Mouse (Mus musculus) 3134 (cell line): ENCODE measurements at regions not wholly inside any gene's neighbourhood (a gene's known extent, or its start where the extent isn't known, plus 50 kb on each side); places are given as distances from the start of the nearest gene placed in this dataset.
"Not testable (repeated sequence)": the region's sequence is repeated elsewhere in the genome, so short reads cannot be mapped to it uniquely, and the experiment has no call there.

Experiments used
- DNase-seq: peaks from one replicate; pipeline ENCODE4 v3.0.0-alpha.2; 2011; ENCODE audit warnings: low spot score; ENCODE audit not compliant: insufficient read length; ENCODE audit errors: extremely low read depth

GRCm38 (mm10) chr2:17850741-17851140 is 119.5 kb upstream of the Nebl start:
- no peak for DNase-seq

GRCm38 (mm10) chr2:17849267-17849666 is 118.0 kb upstream of the Nebl start:
- DNase-seq = no peak

DNA sequence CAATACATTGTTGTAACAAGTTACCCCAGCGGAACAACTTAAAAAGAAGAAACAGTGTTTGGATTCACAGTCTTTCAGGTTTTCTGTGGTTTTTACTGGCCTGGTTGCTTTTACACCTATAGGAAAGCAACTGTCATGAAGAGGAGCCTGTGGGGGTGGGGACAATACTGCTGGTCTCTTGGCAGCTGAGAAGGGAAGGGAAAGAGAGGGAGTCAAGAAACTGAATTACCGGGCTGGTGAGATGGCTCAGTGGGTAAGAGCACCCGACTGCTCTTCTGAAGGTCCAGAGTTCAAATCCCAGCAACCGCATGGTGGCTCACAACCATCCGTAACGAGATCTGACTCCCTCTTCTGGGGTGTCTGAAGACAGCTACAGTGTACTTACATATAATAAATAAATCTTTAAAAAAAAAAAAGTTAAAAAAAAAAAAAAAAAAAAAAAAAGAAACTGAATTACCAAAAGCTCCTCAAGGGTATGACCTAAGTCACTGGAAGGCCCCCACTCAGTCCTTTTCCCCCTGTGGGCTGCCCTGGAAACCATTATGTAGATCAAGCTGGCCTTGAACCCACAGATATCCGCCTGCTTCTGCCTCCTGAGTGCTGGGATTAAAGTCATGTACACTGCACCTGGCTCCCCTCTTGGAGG is 114.3 kb upstream of the Nebl start:
- not testable (repeated sequence) for DNase-seq

DNA sequence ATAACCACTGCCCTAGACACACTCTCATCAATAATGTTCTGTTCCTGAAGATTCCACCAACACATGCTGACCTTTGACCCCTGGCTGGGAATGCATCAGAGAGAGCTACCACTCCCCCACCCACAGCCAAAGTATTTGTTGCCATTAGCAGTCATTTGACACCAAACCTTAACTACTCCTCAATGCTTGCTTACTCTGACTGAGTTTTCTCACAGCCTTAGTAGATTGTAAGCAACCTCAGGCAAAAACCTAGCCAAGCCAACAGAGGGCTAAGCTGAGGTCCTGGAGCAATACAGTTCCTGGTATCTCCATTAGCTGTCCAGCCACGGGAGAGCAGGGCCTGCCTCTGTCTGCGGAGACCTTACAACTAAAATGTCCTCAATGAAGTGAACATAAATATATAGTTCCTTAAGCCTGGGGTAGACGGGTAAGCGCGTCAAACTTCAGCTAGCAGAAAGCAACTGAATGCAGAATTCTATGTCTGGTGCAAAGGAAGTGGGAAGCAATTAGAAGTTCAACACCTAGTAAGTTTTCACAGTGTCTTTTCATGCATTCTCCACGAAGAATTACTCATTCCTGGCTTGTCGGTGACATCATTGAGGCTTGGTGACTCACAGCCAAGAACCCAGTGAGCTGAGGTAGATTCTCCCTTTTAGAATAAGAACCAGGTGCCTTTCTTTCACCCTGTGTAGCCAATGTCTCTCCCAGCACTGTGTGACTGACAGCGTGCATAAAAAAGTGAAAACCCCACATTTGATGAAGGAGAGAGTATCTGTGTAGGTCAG is 113.6 kb upstream of the Nebl start:
- DNase-seq = no peak

DNA sequence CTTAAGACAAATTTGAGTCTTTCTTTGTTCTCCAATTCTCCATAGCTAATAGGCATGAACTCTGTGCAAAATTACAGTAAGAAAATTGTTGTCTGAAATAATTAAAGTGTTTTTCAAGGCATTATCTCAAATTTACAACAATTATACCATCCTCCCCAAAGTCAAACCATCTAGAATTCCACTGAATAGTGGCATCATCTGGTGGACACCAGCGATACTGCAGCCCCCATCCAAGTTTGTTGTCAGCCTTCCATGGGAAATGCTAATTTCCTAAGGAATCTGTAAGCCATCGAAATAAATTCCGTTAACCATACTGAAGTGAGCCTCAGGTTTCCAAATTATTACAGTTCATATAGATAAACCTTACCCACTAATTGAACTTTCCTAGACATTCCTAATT is 110.7 kb upstream of the Nebl start:
- no peak for DNase-seq

DNA sequence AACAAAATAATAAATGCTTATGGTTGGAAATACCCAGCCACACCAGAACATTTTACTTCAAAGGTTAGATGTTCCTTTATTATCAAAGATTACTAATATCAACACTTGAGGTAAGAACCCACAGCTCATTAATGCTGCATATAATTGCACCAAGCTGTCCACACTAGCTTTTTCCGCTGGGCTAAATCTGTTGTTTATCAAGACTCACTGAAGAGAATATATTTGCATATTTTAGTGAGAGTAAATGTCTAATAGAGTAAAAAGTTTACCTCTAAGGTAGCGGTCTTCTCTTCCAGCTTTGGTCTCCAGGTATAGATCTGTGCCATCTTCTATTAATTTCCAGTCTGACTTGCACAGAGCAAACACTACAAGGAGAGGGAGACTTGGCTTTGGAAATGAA is 110.3 kb upstream of the Nebl start:
- DNase-seq = no peak

DNA sequence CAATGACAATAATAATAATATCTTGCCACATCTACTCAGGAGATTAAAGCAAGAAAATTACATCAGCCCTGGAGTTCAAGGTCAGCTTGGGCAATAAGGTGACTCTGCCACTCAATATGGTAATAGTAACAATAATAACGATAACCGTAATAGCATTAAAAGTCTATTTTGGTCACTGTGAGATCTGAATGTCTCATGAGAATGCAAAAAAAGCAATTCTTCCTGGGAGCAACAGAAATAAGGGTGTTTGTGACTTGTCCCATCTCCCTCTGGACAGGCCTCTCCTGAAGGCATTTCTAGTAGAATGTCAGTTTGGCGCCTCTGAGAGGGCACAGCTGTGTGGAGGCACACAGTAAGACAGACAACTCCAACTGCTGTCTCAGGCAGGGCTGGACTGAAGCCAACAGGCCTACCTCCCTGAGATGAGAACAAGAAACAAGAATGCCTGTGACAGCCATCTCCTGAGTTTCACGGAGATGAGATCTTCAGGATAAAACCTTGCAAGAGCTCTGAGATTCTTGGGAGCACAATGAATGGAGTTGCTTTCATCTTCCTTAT is 109.8 kb upstream of the Nebl start:
- DNase-seq = no peak

DNA sequence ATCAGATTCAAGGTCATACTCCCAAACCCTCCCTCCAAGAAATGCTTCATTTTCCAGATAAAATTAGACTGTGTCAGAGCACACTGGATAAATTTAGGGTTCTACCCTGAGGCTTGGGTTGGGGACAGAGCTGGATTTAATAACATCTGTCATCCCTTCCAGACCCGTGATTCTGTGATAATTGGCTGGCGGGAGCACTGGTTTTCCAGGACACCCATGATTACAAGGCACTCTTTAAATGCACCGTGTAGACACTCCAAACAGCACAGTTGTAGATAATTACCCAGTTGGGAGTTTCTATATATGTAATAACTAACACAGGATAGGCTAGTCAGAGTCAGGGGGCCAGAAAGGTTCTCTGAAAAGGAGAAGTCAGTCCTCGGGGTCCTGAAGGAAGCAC is 108.4 kb upstream of the Nebl start:
- no peak for DNase-seq

GRCm38 (mm10) chr2:17838859-17839581 is 107.8 kb upstream of the Nebl start:
- no peak for DNase-seq

- no peak for DNase-seq
These were observed 107.1 kb upstream of the Nebl start for GRCm38 (mm10) chr2:17838381-17838680.

DNA sequence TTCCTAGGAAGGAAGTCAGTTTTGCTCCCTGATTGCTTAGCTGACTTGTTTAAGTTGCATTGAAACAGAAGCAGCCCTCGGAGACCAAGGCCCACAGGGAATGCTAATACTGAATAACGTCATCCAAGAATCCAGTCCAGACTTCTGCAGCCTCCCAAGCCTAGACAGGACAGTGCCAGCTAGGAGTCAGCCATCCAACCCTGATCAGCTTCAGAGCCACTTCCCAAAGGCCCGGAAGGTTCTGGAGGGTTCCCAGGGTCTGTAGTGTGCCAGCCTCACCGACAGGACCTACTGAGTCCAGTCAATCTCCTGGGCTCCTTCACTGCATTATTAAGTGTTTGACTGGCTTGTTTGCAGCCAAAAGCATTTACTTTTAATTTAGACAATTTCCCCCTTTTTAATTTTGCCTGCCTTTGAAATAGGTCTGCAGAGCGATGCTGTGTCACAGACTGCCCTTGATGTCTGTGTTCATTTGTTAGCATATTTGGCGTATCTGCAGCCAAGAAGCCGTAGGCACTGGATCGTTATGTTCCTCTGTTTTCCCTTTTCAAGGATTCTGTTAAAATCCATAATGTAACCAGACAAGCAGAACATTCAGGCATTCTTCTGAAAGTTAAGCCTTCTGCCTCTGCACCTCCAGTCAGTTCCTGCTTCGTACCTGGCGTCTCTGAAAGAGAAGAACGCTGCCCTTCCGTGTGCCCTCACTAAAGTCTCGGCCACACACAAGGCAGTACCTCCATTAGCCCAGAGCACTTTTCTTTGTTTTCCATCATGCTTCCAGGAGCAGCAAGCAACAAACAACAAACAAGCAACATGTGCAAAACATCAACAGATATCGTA is 106.5 kb upstream of the Nebl start:
- DNase-seq = no peak

- DNase-seq = no peak
These were observed 101.5 kb upstream of the Nebl start for GRCm38 (mm10) chr2:17832726-17833125.

- no peak for DNase-seq
These were observed 99.0 kb upstream of the Nebl start for GRCm38 (mm10) chr2:17830216-17830615.

GRCm38 (mm10) chr2:17825271-17825670 is 94.0 kb upstream of the Nebl start:
- DNase-seq = no peak

- no peak for DNase-seq
These were observed 92.9 kb upstream of the Nebl start for GRCm38 (mm10) chr2:17824176-17824575.

- no peak for DNase-seq
These were observed 91.3 kb upstream of the Nebl start for GRCm38 (mm10) chr2:17822621-17823006.

- no peak for DNase-seq
These were observed 90.8 kb upstream of the Nebl start for GRCm38 (mm10) chr2:17821878-17822620.

DNA sequence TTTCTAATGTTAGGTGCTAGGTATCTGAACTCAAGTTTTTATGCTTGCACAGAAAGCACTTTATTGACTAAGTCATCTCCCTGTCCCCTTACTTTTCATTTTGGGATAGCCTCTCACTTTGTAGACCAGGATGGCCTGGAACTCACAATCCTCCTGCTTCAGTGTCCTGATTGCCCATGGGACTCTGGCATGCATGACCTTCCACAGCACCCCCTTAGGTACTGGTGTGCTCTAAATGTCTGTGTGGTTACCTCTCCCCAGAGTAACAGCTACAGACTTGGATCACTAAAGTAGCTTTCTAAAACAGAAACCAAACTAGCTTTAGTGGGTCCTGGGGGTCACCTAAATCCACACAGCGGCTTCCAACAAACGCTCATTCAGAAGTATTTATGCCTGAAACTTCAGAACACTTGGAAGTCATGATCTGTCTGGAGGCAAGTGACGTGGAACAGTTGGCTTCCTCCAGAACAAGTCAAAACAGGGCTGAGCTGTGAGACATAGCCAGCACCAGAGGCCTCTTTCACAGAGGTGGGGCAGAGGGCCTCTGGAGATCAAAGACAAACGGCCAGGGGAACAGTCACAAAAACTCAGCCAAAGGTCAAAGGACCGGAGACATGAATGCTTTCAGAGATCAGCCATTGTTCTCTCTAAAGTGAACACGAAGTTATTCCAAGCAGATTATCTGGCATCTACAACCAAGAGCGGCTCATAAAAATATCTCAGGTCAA is 80.8 kb upstream of the Nebl start:
- DNase-seq = no peak
